Mouse (Mus musculus): Measurements from ENCODE around the gene Slc25a27.

GRCm38 (mm10) chr17:43628246-43628645 is 38.8 kb downstream of the Slc25a27 start:
- TF ChIP-seq CTCF (IDR thresholded peaks at IDR 0.05; ENCODE audit: extremely low read depth, insufficient read depth, insufficient read length, insufficient replicate concordance) (no peak), POLR2A (IDR thresholded peaks at IDR 0.05; ENCODE audit: low read depth, low read length) (no peak)
